Mouse (Mus musculus): ENCODE measurements around the gene Apol9b. TPM values are rescaled to one million over a fixed set of nuclear protein-coding genes. Genes with fewer than 3 reads are reported as not detected.

Gene Apol9b
- total RNA-seq, 2 experiments from 2014 or later: 0.46 TPM; not detected in 1

DNA sequence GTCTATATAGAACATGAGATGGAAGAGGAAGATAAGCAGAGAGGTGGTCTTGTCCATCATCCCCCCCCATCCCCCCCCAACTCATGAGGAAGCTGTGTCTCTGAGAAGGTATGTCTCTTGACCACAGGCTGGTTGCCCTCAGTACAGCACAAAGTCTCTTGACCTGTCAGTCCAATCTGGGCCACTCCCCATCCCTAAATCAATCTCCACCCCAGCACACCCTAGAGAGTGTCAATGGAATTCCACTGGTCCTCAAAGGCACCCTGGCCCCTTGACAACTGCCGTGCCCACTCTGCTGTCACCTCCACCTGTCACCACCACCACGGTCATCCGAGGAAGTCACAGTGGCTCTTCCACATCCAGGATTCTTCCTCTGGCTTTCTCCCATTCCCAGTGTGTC, 19.6 kb downstream of the Apol9b start:
- DNase-seq: no peak

DNA sequence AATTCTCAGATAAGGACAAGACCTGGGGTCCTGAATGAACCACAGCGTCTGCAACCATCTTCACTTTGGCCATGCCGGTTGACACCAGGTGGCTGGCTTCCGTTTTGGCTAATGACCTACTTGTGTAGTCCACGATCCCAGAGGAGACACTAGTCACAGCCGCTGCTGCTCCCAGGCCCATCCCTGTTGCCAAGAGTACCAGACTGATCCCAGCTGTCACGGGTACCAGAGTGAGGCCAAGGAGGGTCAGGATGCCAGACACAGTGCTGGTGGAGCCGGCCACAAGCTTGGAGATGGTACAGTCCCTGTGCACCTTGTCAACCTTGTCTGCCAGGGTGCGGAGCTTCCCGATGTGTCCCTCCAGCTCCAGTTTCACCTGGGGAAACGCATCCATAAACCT, 20.9 kb downstream of the Apol9b start:
- no peak for DNase-seq

DNA sequence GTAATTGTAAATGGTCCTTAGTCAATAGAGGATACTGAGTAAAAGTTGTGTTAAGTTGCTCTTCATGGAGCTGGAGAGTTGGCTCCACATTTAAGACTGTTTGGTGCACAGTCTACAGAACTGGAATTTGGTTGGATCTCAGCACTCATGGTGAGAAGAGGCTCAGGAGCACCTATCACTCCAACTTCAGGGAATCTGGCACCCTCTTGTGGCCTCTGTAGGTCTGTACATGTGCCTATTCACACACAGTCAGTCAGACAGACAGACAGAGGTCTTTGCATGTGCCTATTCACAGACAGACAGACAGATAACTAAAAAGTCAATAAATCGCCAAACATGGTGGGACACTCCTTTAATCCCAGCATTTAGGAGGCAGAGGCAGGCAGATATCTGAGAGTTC, 21.6 kb downstream of the Apol9b start:
- DNase-seq: peak; percentile 51 to 68

DNA sequence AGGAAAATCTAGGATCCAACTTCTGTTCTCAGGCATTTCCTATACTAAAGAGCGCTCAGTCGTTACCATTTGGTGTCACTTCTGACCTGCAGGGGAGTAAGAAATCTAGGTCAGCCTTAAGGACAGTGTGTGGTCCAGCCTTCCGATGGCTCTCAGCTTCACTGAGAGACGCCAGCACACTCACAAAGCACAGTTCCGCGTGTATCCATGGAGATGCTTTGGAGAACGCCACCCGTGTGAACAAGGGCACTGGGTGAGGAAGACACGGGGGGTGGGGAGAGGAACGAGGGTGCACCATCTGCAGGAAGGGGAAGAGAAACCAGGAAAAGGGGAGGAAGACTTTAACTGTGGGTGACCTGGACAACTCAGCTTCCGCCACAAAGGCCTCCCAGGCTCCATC, 23.6 kb downstream of the Apol9b start:
- no peak for DNase-seq

DNA sequence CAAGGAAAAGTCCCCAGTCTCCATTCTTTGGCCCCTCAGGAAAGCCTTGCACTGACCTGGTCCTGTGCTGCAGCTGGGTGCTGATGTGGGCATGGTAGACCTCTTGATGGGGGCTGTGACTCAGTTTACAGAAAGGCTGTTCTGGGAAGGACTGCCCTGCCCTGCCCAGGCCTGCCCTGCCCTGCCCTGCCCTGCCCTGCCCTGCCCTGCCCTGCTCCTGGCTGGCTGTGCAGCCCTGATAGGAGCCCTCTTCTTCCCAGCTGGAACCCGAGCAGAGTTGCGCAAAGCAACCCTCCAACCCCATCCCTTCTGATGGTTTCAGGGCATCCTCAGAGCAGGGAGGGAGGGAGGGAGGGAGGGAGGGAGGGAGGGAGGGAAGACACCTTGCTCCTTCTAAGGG, 26.3 kb downstream of the Apol9b start:
- no peak for DNase-seq

DNA sequence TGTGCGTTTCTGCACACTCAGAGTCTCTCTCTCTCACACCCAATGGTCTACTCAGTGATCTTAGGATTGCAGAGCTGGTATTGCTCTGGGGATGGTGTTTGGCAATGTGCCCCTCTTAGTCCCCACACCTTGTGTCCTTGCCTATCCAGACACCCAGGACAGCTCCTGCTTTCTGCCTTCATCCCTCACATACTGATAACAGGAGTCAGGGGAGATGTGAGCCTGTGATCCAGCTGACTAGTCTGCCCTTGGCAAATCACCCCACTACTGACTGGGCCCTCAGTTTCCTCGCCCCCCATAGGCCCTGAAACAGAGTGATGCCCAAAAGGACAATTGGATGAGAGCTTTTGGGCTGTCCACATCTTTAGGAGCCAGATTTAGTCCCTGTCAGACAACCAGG, 27.2 kb downstream of the Apol9b start:
- DNase-seq: no peak

DNA sequence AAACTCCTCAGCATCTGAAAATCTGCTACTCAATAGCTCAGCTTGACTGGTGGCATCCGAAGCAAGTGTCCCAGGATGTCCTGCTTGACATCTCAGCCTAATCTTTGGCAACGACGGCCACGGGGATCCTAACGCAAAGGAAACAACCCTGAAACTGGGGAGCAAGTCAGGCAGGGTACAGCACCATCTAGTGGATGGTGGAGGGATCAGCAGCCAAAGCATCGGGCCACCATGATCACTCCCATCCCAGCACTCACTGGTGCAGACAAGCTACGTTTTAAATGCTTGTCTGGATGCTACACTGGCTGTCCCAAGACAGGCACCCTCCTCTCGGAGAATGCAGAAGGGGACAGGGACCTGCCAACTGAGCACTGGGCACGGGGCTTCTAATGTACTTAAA, 28.0 kb downstream of the Apol9b start, which contains the start of gene Apol8:
TSS of gene Apol8 (minus strand) at position 156 of the 400 bp plus-strand sequence.
- peak in 1 of 2 experiments; percentile 67 for DNase-seq

DNA sequence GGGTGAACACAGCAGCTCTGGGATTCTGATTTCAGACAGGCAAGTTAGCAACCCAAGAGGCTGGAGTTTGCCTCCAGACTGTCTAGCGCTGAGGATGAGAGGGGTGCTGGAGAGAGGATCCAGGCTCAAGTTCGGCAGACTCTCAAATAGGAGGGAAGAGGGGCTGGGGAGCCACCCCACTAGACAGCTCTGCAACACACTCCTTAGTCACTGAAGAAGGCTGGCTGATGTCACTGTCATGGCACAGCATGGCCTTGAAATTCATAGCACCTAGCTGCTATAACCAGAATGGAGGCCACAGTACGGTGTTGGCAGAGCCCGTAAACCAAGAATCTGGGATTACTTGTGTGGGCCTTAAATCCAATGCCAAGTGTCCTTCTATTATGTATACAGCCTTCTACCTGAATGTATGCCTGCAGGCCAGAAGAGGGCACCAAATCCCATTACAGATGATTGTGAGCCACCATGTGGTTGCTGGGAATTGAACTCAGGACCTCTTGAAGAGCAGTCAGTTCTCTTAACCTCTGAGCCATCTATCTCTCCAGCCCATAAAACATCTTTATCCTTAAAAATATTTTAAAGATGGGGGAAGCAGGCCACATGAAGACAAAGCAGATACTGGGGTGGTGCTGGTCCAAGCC, 28.9 kb downstream of the Apol9b start:
- no peak for DNase-seq

DNA sequence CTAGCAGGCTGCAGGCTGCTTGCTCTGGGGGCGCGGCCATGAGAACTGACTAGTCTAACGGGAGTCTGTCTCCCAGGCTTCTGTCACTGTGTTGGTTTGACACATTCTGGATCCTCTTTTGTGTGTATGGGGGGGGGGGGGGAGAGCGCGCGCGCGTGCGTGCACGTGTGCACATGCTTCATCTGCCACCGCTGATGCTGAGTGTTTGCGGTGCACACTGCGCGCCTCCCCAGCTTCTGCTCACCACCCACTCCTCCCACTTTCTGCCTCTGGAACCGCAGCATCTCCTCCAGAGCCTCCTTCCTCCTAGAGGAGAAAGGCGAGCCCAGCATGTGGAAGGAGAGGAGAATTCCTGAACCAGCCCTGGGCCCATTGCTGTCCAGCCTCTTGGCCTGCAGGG, 31.2 kb downstream of the Apol9b start:
- no peak for DNase-seq

DNA sequence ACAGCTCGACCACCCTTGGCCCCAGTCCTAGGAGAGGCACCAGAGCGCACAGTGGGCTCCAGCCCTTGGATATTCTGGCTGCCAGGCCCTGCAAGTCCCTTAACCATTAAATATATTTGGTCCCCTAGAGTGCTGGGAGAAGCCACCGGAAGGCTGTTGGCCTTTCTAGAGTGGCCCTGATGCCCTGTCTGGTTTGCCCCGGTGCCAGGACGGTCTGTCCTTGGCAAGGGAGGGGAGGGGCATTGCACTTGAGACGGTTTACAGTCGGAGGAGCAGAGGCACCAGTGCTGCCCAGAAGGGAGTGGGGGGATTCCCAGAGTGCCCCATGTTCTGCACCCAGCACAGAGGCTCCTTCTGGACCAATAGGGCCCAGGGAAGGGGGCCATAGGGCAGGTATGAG, 32.2 kb downstream of the Apol9b start:
- no peak for DNase-seq

DNA sequence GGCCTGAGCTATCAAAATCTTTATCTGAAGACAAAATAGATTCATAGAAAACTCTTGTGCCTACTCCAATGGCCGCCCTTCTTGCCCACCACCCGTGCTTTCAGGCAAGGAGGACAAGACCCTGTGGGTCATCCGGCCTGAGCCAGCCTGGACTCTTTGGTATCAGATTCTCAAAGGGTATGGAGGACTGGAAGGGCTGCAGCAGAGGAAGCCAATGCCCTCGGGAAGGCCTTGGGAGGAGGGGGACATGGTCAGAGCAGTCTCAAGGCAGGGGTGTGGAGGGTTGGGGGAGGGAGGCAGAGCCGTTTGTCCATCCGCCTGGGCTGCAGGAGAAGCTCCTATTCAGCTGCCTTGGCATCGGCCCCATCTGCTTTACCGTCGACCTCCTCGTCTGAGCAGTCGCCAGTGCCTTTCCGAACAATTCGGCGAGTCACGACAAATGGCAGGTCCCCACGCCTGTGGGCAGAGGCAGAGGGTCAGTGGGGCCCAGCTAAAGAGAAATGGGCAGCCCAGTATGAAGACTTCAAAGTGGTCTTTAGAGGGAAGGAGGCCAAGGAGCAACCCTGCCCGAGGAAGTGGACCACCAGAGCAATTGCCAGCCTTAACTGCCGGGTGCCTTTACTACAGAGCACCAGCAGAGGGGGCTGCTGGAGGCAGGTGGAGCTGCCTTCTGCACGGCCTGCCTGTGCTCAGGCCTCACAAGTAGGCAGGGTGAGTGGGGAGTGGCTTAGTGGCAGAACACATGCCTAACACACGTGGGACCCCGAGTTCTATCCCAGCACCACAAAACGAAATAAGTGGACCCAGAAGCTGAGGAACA, 32.9 kb downstream of the Apol9b start:
- DNase-seq: no peak

DNA sequence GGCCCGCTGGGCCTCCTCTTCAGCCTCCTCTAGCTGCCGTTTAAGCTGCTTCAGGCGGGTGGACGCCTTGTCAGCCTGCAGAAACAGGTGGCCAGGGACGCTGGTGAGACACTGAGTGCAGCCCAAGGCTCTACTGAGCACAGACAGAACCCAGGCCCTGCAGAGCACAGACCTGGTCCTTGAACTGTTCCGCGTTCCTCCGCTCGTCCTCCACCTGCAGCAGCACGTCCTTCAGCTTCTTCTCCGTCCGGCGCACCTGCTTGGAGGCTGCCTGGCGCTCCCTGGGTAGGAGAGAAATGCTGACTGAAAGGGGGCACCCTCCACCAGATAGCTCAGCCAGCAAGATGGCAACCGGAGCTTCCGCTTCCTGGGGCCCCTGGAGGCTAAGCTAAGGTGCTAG, 34.2 kb downstream of the Apol9b start:
- no peak for DNase-seq

DNA sequence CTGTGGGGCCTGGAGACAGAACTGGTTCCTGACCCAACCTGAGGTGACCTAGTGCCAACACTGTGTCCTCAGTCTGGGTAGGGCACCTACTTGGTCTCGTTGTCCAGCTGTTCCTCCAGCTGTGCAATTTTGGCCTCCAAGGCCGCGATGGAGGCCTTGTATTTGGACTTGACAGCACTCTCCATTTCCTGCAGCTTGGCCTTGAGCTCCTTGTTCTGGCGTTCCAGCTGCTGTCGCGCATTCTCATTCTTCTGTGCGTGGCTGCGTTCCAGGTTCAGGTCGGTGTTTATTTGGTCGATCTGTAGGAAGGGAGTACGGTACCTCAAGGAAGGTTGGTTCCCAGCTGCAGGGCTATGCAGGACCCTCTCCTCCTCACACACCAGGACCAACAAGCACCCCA, 34.9 kb downstream of the Apol9b start:
- peak in 1 of 2 experiments; percentile 42 for DNase-seq

DNA sequence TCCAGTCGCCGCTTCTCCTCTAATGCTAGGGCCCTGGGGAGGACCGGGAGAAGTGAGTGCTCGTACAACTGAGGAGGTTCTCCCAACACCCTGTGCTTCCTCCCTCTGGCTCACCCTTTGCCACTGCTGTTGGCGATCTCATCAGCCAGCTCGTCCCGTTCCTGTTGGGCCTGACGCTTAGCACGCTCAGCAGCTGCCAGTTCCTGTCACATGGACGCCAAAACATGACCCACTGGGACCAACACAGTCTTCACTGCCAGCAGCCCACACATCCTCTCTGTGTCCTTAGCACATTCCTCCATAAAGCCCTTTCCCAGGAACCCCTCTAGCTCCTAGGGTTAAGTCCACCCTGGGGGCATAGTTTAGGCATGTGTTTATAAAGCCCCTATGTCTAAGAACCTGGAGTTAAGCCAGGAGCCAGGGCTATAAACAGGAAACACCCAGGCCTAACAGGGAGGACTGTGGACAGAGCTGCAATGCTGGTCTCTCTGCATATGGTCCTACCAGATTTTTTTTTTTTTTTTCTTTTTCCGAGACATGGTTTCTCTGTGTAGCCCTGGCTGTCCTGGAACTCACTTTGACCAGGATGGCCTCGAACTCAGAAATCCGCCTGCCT, 35.7 kb downstream of the Apol9b start:
- peak; percentile 82 to 90 for DNase-seq

DNA sequence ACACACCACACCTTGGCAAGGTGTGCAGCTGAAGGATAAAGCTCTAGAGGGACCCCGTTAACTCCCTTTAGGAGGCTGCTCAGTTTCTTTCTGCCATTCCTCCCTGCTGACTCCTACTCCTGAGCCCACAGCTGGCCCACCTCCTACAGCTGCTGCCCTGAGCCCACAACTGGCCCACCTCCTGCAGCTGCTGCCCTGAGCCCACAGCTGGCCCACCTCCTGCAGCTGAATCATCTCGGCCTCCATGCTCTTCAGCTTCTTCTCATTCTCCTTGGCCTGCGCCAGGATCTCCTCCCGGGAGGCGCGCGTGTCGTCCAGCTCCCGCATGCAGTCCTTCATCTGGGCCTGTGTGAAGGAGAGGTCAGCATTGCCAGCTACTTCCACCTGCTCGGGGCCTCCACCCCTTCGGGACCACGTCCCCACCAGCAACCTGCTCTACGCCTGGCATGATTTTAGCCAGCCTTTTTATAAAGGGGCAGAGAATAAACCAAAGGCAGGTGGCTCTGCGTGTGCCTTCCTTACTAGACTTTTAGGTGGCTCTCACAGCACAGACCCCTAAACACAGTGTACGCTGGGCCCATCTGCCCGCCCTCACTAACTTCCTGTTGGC, 36.8 kb downstream of the Apol9b start:
- no peak for DNase-seq

DNA sequence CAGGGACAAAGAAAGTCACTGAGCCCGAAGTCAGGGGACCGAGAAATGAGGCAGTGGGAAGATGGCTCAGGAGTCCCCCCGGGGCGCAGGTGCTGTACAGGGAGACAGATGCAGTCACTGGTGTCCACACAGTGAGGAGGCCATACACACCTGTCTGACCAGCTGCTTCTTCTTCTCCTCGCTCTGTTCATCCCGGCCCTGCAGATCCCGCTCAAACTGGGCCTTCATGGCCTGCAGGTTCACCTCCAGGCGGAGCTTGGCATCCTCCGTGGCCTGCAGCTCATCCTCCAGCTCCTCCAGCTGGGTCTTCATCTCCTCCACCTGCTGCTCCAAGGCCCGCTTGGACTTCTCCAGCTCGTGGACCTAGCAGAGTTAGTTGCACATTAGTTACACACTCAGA, 38.1 kb downstream of the Apol9b start:
- DNase-seq: no peak

DNA sequence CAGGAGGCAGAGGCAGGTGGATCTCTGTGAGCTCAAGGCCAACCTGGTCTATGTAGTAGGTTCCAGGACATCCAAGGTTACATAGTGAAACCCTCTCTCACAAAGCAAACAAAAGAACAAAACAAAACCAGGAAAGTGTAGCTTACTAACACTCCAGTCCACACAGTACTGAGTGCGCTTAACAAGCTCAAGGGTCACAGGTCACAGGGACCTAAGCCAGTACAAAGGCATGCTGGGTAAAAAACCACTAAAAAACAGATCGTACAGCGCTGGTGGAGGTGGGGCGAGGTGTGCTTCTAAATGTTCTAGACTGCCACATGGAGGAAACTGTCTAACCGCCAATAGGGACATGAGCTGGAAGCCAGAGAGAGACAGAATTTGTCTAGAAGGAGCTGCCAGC, 41.5 kb downstream of the Apol9b start:
- DNase-seq: no peak

DNA sequence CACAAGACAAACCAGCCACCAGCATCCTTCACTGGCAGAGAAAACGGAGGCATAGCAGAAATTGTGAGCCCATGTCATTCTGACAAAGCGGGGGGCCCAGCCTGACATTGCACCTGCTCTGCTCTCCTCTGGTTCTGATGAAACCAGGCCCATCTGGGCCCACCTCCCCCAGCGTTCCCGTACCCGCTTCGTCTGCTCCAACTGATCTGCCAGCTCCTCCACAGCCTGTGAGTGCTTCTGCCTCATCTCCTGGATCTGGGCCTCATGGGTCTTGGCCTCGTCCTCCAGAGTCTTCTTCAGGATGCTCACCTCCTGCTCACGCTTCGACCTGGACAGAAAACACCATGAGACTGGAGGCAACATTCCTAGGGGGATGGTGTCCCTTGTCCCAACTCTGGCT, 42.1 kb downstream of the Apol9b start:
- DNase-seq: no peak

DNA sequence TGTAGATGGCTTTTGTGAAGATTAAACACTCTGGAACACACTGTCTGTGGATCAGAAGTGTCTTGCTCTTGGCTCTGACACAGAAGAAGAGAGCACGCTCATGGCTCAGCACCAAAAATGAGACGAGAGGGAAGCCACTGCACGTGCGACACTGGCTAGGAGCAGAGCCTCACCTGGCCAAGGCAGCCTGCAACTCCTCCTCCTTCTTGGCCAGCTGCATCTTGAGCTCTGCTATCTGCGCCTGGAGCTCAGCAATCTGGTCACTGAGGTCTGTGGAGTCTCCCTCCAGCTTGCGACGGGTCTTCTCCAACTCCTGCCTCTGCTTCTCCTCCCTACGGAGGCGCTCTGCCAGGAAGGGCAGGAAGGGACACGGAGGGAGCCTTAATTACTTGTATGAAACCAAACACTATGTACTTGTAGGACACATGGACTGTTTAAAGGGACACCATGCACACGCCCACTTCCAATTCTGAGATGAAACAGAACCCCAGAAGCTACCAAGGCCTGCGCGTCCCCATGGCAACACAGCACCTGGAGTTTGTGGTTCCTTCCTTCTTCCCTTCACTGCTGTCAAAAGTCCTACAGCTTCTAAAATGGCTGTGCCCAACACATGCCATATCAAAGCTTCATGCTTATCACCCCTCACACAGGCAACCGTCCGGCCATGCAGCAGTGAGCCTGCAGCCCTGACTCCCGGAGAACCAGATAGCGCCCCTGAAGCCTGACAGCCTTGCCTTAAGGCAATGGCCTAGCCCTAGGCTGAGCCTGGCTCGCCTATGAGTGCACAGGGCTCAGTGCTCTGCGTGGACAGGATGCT, 44.5 kb downstream of the Apol9b start:
- no peak for DNase-seq

DNA sequence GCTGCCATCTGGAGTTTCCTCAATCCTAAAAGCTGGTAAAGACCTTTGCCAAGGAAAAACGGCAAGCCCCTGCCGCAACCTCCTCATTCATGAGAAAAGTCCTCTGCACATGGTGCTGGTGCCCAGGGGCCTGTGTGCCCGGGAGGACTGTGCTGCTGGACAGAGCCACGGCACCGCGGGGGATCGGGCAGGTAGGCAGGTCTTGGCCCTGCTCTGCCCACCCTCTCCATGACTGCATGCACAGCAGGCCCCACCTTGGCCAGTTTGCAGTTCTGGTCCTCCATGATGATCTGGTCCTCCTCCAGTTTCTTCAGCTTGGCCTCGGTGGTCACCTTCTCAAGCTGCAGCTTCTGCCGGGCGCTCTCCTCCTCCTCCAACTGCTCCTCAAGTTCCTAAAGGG, 45.5 kb downstream of the Apol9b start:
- no peak for DNase-seq

DNA sequence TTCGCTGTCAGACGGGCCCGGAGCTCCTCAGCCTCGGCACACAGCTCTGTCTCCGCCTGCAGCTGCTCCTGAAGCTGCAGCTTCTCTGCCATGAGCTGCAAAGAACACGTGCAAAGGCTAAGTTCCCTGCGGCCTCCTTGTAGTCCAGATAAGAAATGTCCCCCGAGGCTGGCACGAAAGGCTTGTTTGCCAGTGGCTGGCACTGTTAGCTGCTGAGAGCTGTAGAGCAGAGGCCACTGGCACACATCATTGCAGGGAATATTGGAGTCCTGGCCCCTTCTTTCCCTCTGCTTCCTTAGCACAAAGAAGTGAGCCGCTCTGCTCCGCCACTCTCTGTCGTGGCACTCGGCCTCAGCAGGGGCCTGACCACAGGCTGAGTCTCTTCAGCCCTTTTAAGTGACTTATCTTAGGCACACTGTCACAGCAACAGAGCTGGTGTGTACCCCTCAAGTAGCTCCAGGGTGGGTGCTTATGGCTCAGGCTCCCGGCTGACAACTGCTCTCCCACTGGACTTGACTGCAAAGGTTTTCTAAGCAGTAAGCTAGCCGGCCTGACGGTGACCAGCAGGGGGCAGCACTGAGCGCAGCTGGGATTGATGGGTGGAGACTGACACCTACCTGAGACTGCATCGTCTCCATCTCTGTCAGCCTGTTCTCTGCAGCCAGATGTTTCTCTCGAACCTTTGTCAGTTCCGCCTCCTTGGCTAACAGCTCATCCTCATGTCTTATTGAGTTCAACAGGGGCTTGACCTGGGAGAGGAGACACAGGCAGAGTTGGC, 46.5 kb downstream of the Apol9b start:
- peak; percentile 64 to 91 for DNase-seq
